Mouse (Mus musculus) layer of hippocampus, postnatal 25 days (tissue): ENCODE measurements around the gene Pank3. TPM values are rescaled to one million over a fixed set of nuclear protein-coding genes. Genes with fewer than 3 reads are reported as not detected.

Experiments
- DNase-seq, 2 experiments: peaks; one replicate each; pipeline ENCODE4 v3.0.0; 2022; ENCODE audit warnings: mixed read lengths in 2 of 2, low spot score in 1 of 2; ENCODE audit errors: extremely low spot score in 1 of 2
- total RNA-seq, 2 experiments: library from RNA; stranded (reverse); gene quantifications; 2 replicates each; pipeline ENCODE4 v1.2.3; 2021

Pank3 gene
- 10 to 100 TPM; 43.8 to 44.8 TPM for total RNA-seq

- DNase-seq = peak; percentile 77 to 84
Observed at GRCm38 (mm10) chr11:35769188-35769745, at the start of gene Pank3. Gene Pank3, plus strand, starts transcription at chr11:35769484.

GRCm38 (mm10) chr11:35723876-35724275 lies 45.4 kb upstream of the Pank3 start:
- no peak for DNase-seq

- DNase-seq = no peak
Observed at GRCm38 (mm10) chr11:35726341-35726846, 42.9 kb upstream of the Pank3 start.

- DNase-seq = no peak
Observed at GRCm38 (mm10) chr11:35728200-35728599, 41.1 kb upstream of the Pank3 start.

GRCm38 (mm10) chr11:35729186-35729585 lies 40.1 kb upstream of the Pank3 start:
- no peak for DNase-seq

GRCm38 (mm10) chr11:35732366-35732765 lies 36.9 kb upstream of the Pank3 start:
- no peak for DNase-seq

- DNase-seq = no peak
Observed at GRCm38 (mm10) chr11:35736817-35737216, 32.5 kb upstream of the Pank3 start.

GRCm38 (mm10) chr11:35737262-35737661 lies 32.0 kb upstream of the Pank3 start:
- no peak for DNase-seq

- DNase-seq = no peak
Observed at GRCm38 (mm10) chr11:35738102-35738501, 31.2 kb upstream of the Pank3 start.

GRCm38 (mm10) chr11:35743586-35743985 lies 25.7 kb upstream of the Pank3 start:
- no peak for DNase-seq

- no peak for DNase-seq
Observed at GRCm38 (mm10) chr11:35744571-35744970, 24.7 kb upstream of the Pank3 start.

- no peak for DNase-seq
Observed at GRCm38 (mm10) chr11:35750578-35750977, 18.7 kb upstream of the Pank3 start.

GRCm38 (mm10) chr11:35754906-35755418 lies 14.3 kb upstream of the Pank3 start:
- DNase-seq = no peak

- no peak for DNase-seq
Observed at GRCm38 (mm10) chr11:35755546-35755945, 13.7 kb upstream of the Pank3 start.

GRCm38 (mm10) chr11:35756411-35757303 lies 12.6 kb upstream of the Pank3 start:
- DNase-seq = no peak

- no peak for DNase-seq
Observed at GRCm38 (mm10) chr11:35760001-35760626, 9.2 kb upstream of the Pank3 start.

GRCm38 (mm10) chr11:35760627-35761003 lies 8.7 kb upstream of the Pank3 start:
- no peak for DNase-seq

GRCm38 (mm10) chr11:35766845-35767244 lies 2.4 kb upstream of the Pank3 start:
- no peak for DNase-seq

- DNase-seq = peak; percentile 57 to 71
Observed at GRCm38 (mm10) chr11:35769746-35770437, 608 bp downstream of the Pank3 start.

GRCm38 (mm10) chr11:35770741-35771504 lies 1.6 kb downstream of the Pank3 start:
- DNase-seq = no peak
